Mouse (Mus musculus) gastrocnemius, postnatal 36 days (tissue): ENCODE results near the gene Slc6a9. TPM values are rescaled to one million over a fixed set of nuclear protein-coding genes. Genes with fewer than 3 reads are reported as not detected.

Experiments
- DNase-seq, 2 experiments: peaks; one replicate each; pipeline ENCODE4 v3.0.0; 2022
- intact Hi-C: fragments of 180-260 bp; cut with DNase I; formaldehyde crosslinking; loops from one replicate; pipeline ENCODE4 v1.15.1; 2025
- long read RNA-seq, 2 experiments: library from polyadenylated mRNA; stranded (forward); transcript quantifications; one replicate each; pipeline ENCODE4 v2.0.0; 2021
- total RNA-seq, 2 experiments: library from RNA; stranded (reverse); gene quantifications; 2 replicates each; pipeline ENCODE4 v1.2.3; 2021

The Slc6a9 gene
- total RNA-seq: 1 to 10 TPM; 5.0 to 6.0 TPM
- long read RNA-seq, experiment 1, partial matches to known transcripts: 0 of 4 reads
- long read RNA-seq, experiment 1, other reads (novel, unspliced or antisense): 4 of 4 reads
- long read RNA-seq, experiment 2, partial matches to known transcripts: 0 of 2 reads
- long read RNA-seq, experiment 2, other reads (novel, unspliced or antisense): 1 of 2 reads

GRCm38 (mm10) chr4:117834457-117834844 lies at the start of gene Slc6a9:
Gene Slc6a9, plus strand, starts transcription at chr4:117834506.
- intact Hi-C loops: loop anchor here (5.0 kb wide), 1 partner anchor 93 kb away; the partner anchor contains the start of gene Artn
- no peak for DNase-seq

- no peak for DNase-seq
- intact Hi-C loops: no loop called here
Measured at GRCm38 (mm10) chr4:117786963-117787362, 47.3 kb upstream of the Slc6a9 start.

- DNase-seq: no peak
Measured at GRCm38 (mm10) chr4:117788308-117788707, 46.0 kb upstream of the Slc6a9 start.

GRCm38 (mm10) chr4:117799904-117800303 lies 34.4 kb upstream of the Slc6a9 start:
- no peak for DNase-seq
- intact Hi-C loops: no loop called here

More at GRCm38 (mm10) chr4:117788308-117788707, 46.0 kb upstream of the Slc6a9 start:
- intact Hi-C loops: no loop called here

- DNase-seq: no peak
- intact Hi-C loops: no loop called here
Measured at GRCm38 (mm10) chr4:117806992-117807391, 27.3 kb upstream of the Slc6a9 start.

GRCm38 (mm10) chr4:117810933-117811332 lies 23.4 kb upstream of the Slc6a9 start:
- DNase-seq: no peak
- intact Hi-C loops: no loop called here

- intact Hi-C loops: no loop called here
- DNase-seq: no peak
Measured at GRCm38 (mm10) chr4:117813591-117814192, 20.6 kb upstream of the Slc6a9 start.

- no peak for DNase-seq
- intact Hi-C loops: no loop called here
Measured at GRCm38 (mm10) chr4:117814333-117814732, 20.0 kb upstream of the Slc6a9 start.

GRCm38 (mm10) chr4:117816776-117817175 lies 17.5 kb upstream of the Slc6a9 start:
- DNase-seq: no peak
- intact Hi-C loops: no loop called here

- intact Hi-C loops: no loop called here
- DNase-seq: no peak
Measured at GRCm38 (mm10) chr4:117818032-117818431, 16.3 kb upstream of the Slc6a9 start.

GRCm38 (mm10) chr4:117828572-117829145 lies 5.6 kb upstream of the Slc6a9 start:
- no peak for DNase-seq
- intact Hi-C loops: loop anchor here (2.0 kb wide), 1 partner anchor 30 kb away; no protein-coding TSS in a partner anchor

- DNase-seq: peak; percentile 69 to 77
- intact Hi-C loops: loop anchor here (2.0 to 5.0 kb wide), 3 partner anchors 29 to 253 kb away; partner anchors contain the start of gene Artn
Measured at GRCm38 (mm10) chr4:117829260-117830123, 4.8 kb upstream of the Slc6a9 start.

GRCm38 (mm10) chr4:117830124-117830551 lies 4.2 kb upstream of the Slc6a9 start:
- intact Hi-C loops: loop anchor here (2.0 to 5.0 kb wide), 2 partner anchors 97 to 253 kb away; partner anchors contain the start of gene Artn
- DNase-seq: peak; percentile 69

- intact Hi-C loops: loop anchor here (2.0 to 5.0 kb wide), 2 partner anchors 96 to 252 kb away; partner anchors contain the start of gene Artn
- no peak for DNase-seq
Measured at GRCm38 (mm10) chr4:117830801-117831200, 3.5 kb upstream of the Slc6a9 start.

GRCm38 (mm10) chr4:117831499-117831898 lies 2.8 kb upstream of the Slc6a9 start:
- intact Hi-C loops: loop anchor here (2.0 to 5.0 kb wide), 2 partner anchors 96 to 251 kb away; partner anchors contain the start of gene Artn
- no peak for DNase-seq

GRCm38 (mm10) chr4:117831920-117832691 lies 2.2 kb upstream of the Slc6a9 start:
- intact Hi-C loops: loop anchor here (2.0 to 5.0 kb wide), 2 partner anchors 95 to 251 kb away; partner anchors contain the start of gene Artn

GRCm38 (mm10) chr4:117834845-117835530 lies 682 bp downstream of the Slc6a9 start:
- peak; percentile 53 to 55 for DNase-seq
- intact Hi-C loops: loop anchor here (5.0 kb wide), 2 partner anchors 82 to 92 kb away; partner anchors contain the start of gene Artn

More at GRCm38 (mm10) chr4:117831920-117832691, 2.2 kb upstream of the Slc6a9 start:
- no peak for DNase-seq

GRCm38 (mm10) chr4:117835531-117836111 lies 1.3 kb downstream of the Slc6a9 start:
- peak in 1 of 2 experiments; percentile 34 for DNase-seq
- intact Hi-C loops: loop anchor here (5.0 kb wide), 1 partner anchor 82 kb away; no protein-coding TSS in a partner anchor
